Mouse (Mus musculus): ENCODE results near the gene Tsr2. TPM values are rescaled to one million over a fixed set of nuclear protein-coding genes. Genes with fewer than 3 reads are reported as not detected.

Gene Tsr2
- polyA plus RNA-seq (2014; fragmentation: Nextera tagmentation; extraction: Ambion mirVana) = 45.7 and 45.8 TPM in 2 replicates

DNA sequence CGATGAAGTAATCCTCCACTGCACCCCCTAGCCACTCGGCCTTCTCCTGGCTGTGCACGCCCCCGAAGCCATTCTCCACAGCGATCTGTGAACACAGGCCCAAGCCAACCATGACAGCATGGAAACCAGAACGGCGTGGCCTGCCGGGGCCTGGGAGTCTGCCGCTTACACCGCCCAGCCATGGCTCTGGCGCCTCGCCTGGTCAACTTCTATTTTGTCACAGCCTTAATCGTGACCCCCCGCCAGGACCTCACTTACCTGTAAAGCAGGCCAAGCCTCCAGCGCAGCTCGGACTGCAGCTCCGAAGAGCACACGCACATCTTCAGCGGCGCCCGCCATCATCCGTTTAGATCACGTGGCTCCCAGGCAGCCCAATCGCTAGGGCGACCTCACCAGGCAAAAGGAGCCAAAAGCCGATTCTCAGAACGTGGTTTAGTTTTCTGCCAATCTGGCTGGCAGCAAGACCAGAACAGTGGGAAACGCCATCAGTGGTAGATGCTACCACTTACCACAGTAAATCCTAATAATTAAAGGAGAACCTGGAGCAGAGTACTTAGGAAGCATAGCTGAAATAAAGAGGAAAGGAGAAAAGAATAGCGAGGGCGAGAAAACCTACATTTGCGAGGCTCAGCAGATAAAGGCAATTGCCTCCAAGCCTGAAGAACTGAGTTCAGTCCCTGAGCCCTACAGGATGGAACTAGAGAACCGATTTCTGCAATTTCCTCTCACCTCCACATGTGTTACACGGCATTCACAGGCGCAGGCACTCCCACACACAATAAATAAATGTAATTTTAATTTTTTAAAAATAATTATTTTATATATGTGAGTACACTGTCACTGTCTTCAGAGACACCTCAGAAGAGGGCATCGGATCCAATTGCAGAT lies at the start of gene Tsr2:
Gene Tsr2 (minus strand): TSS at position 373 of the 888 bp plus-strand sequence.
- Histone ChIP-seq H3K9me3 (ENCODE audit: control insufficient read depth, low read length) (no peaks in the 10 kb centered on the region), H3K9ac (ENCODE audit: low read length) (peak within 1 kb of the TSS; percentile 56), H3K4me3 (ENCODE audit: low read depth, low read length) (peak within 1 kb of the TSS; percentile 37), H3K36me3 (ENCODE audit: control insufficient read depth, insufficient read depth, low read length) (no peaks in the 10 kb centered on the region), H3K4me2 (peak within 1 kb of the TSS; percentile 50), H3K4me1 (ENCODE audit: control insufficient read depth, insufficient read depth, low read length) (no peaks in the 10 kb centered on the region), H3K27ac (ENCODE audit: low read depth, low read length) (no peak within 1 kb of the TSS), H3K27me3 (ENCODE audit: control insufficient read depth, insufficient read depth, low read length) (no peaks in the 10 kb centered on the region)
- peak; percentile 95 for ATAC-seq (ENCODE audit: low FRiP score)
- peak; percentile 91 for DNase-seq (ENCODE audit: low spot score, missing footprints)
- 30% methylated on average over 35 of the region's 35 CpGs for WGBS

DNA sequence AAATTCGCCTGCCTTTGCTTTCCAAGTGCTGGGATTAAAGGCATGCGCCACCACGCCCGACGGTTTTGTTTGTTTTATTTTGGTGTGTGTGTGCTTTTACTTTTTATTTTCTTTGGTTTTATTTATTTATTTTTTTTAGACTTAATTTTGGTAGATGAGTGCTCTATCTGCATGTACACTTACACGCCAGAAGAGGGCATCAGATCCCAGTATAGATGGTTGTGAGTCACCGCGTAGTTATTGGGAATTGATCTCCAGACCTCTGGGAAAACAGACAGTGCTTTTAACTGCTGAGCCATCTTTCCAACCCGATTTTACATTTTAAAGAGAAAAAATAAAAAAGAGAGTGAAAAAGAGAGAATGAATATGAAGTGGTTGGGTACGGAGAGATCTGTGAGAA lies 36.4 kb upstream of the Tsr2 start:
- 29% methylated on average over 10 of the region's 10 CpGs for WGBS
- Histone ChIP-seq H3K4me3 (ENCODE audit: low read depth, low read length) (no peak overlapping the region), H3K4me1 (ENCODE audit: control insufficient read depth, insufficient read depth, low read length) (no peaks in the 10 kb centered on the region), H3K9me3 (ENCODE audit: control insufficient read depth, low read length) (no peaks in the 10 kb centered on the region), H3K9ac (ENCODE audit: low read length) (no peak overlapping the region), H3K27ac (ENCODE audit: low read depth, low read length) (no peak overlapping the region), H3K36me3 (ENCODE audit: control insufficient read depth, insufficient read depth, low read length) (no peaks in the 10 kb centered on the region), H3K27me3 (ENCODE audit: control insufficient read depth, insufficient read depth, low read length) (no peaks in the 10 kb centered on the region), H3K4me2 (no peak overlapping the region)
- no peak for ATAC-seq (ENCODE audit: low FRiP score)
- no peak for DNase-seq (ENCODE audit: low spot score, missing footprints)

DNA sequence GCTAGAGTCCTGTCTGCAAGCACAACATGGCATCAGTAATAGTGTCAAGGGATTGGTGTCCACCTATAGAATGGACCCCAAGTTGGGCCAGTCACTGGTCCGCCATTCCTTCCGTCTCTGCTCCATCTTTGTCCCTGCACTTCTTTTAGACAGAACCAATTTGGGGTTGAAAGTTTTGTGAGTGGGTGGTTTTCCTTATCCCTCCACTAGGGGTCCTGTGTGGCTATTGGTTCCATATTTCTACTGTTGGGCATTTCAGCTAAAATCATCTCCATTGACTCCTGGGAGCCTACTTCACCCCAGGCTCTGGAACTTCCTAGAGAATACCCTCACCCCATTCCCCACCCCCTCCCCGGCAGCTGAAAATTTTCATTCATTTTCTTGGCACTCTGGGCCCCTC lies 34.1 kb upstream of the Tsr2 start:
- no peak for DNase-seq (ENCODE audit: low spot score, missing footprints)
- no peaks in the 10 kb centered on the region for H3K36me3 ChIP-seq (ENCODE audit: control insufficient read depth, insufficient read depth, low read length)
- no peak overlapping the region for H3K4me2 ChIP-seq
- WGBS = 77% methylated on average over 3 of the region's 3 CpGs
- ATAC-seq (ENCODE audit: low FRiP score) = no peak
- no peak overlapping the region for H3K9ac ChIP-seq (ENCODE audit: low read length)
- no peak overlapping the region for H3K4me3 ChIP-seq (ENCODE audit: low read depth, low read length)
- no peaks in the 10 kb centered on the region for H3K9me3 ChIP-seq (ENCODE audit: control insufficient read depth, low read length)
- no peaks in the 10 kb centered on the region for H3K27me3 ChIP-seq (ENCODE audit: control insufficient read depth, insufficient read depth, low read length)
- H3K27ac ChIP-seq (ENCODE audit: low read depth, low read length) = no peak overlapping the region
- H3K4me1 ChIP-seq (ENCODE audit: control insufficient read depth, insufficient read depth, low read length) = no peaks in the 10 kb centered on the region

DNA sequence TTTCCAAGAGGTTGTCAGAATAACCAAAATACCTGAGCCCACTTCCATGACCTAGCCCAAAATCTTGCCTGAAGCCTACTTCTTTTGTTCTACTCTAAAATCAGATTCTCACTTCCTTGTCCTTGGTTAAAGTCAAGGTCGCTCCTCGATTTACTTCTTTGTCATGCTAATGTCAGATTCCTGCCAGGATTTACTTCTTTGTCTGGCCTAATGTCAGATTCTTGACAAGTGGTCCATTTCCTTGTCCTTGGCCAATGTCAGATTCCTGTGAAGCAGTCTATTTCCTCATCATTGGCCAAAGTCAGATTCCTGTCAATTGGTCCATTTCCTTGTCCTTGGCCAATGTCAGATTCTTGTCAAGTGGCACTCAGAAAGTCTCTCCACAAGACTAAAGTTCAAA lies 27.6 kb upstream of the Tsr2 start:
- H3K27me3 ChIP-seq (ENCODE audit: control insufficient read depth, insufficient read depth, low read length) = no peaks in the 10 kb centered on the region
- H3K9ac ChIP-seq (ENCODE audit: low read length) = no peak overlapping the region
- H3K9me3 ChIP-seq (ENCODE audit: control insufficient read depth, low read length) = no peaks in the 10 kb centered on the region
- ATAC-seq (ENCODE audit: low FRiP score) = no peak
- H3K4me1 ChIP-seq (ENCODE audit: control insufficient read depth, insufficient read depth, low read length) = no peaks in the 10 kb centered on the region
- H3K27ac ChIP-seq (ENCODE audit: low read depth, low read length) = no peak overlapping the region
- no peak overlapping the region for H3K4me3 ChIP-seq (ENCODE audit: low read depth, low read length)
- no peak for DNase-seq (ENCODE audit: low spot score, missing footprints)
- H3K36me3 ChIP-seq (ENCODE audit: control insufficient read depth, insufficient read depth, low read length) = no peaks in the 10 kb centered on the region
- whole genome bisulfite sequencing = 51% methylated on average over 2 of the region's 2 CpGs
- H3K4me2 ChIP-seq = no peak overlapping the region

DNA sequence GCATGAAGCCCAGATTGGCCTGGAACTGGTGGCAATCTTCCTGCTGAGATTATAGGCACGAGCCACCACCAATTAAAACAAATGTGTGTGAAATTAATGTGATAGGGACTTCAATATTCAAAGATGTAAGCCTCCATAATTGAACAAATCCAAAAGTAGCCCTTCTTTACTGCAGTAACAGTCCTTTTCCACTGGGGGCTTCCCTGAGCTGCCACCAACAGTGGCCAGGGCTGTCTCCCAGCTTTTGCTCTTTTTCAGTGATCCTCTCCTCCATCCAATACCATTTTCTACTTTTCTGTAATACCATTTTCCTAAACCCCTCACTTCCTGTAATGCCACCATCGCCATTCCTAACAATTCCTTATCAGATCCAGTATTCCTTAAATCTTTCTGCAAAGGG lies 21.1 kb upstream of the Tsr2 start:
- Histone ChIP-seq H3K9ac (ENCODE audit: low read length) (no peak overlapping the region), H3K4me2 (no peak overlapping the region), H3K4me3 (ENCODE audit: low read depth, low read length) (no peak overlapping the region), H3K36me3 (ENCODE audit: control insufficient read depth, insufficient read depth, low read length) (no peaks in the 10 kb centered on the region), H3K4me1 (ENCODE audit: control insufficient read depth, insufficient read depth, low read length) (no peaks in the 10 kb centered on the region), H3K27ac (ENCODE audit: low read depth, low read length) (no peak overlapping the region), H3K9me3 (ENCODE audit: control insufficient read depth, low read length) (no peaks in the 10 kb centered on the region), H3K27me3 (ENCODE audit: control insufficient read depth, insufficient read depth, low read length) (no peaks in the 10 kb centered on the region)
- DNase-seq (ENCODE audit: low spot score, missing footprints) (no peak), ATAC-seq (ENCODE audit: low FRiP score) (0 out of 2 replicates have a peak, but pooled peaks have one; percentile 30)
- WGBS = 10% methylated on average over 2 of the region's 2 CpGs

DNA sequence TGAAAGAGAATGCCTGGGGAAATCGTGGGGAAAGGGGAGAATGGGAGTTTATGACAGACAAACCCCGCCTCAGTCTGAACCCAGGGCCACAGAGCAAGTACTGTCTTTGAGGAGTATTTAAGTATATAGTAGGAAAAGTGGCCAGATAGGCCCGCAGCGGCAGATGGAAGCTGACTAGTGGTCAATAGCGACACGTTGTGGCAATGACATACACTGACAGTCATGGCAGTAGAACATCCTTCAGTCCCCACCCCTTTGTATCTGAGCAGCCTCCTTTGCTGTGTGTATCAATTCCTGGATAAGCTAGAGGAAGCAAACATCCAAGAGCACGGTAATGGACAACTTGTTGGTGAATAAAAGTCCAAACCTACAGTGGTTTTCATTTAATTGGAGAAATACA lies 20.5 kb upstream of the Tsr2 start:
- ATAC-seq (ENCODE audit: low FRiP score) (peak; percentile 61; the same call in 1 of the 2 replicates), DNase-seq (ENCODE audit: low spot score, missing footprints) (peak; percentile 83)
- Histone ChIP-seq H3K4me2 (no peak overlapping the region), H3K4me1 (ENCODE audit: control insufficient read depth, insufficient read depth, low read length) (no peaks in the 10 kb centered on the region), H3K9me3 (ENCODE audit: control insufficient read depth, low read length) (no peaks in the 10 kb centered on the region), H3K27ac (ENCODE audit: low read depth, low read length) (no peak overlapping the region), H3K4me3 (ENCODE audit: low read depth, low read length) (no peak overlapping the region), H3K36me3 (ENCODE audit: control insufficient read depth, insufficient read depth, low read length) (no peaks in the 10 kb centered on the region), H3K9ac (ENCODE audit: low read length) (no peak overlapping the region), H3K27me3 (ENCODE audit: control insufficient read depth, insufficient read depth, low read length) (no peaks in the 10 kb centered on the region)
- WGBS = 16% methylated on average over 7 of the region's 7 CpGs

DNA sequence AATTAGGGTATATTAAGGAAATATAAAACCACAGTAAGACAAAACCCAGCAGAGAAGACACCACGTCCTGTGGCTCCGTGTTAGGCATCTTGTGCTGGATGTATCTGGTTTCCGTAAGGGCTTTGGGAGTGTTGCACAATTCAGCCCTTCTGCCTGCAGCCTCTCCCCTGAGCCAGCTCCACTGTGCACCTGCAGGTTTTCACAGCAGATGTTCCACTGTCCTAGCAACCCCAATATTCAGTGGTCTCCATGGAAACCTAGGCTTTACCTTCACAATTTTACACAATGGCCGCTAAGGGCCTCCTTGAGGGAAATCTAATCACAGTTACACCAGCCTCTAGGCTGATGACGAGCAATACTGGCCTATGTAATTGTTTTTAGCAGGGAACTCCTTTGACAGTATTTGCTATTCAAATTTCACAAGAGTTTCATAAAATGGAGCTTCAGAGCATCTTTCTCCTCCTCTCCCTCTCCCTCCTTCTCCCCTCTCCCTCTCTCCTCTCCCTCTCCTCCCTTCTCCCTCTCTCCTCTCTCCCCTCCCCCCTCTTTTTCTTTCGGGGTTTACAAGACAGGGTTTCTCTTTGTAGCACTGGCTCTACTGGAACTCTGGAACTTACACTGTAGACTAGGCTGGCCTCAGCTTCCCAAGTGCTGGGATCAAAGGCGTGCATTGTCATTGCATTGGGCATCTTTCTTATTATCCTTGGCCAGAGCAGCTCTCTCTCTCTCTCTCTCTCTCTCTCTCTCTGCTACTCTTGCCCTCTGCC lies 11.1 kb upstream of the Tsr2 start:
- Histone ChIP-seq H3K4me2 (no peak overlapping the region), H3K9me3 (ENCODE audit: control insufficient read depth, low read length) (no peaks in the 10 kb centered on the region), H3K9ac (ENCODE audit: low read length) (no peak overlapping the region), H3K27ac (ENCODE audit: low read depth, low read length) (no peak overlapping the region), H3K27me3 (ENCODE audit: control insufficient read depth, insufficient read depth, low read length) (no peaks in the 10 kb centered on the region), H3K4me3 (ENCODE audit: low read depth, low read length) (no peak overlapping the region), H3K36me3 (ENCODE audit: control insufficient read depth, insufficient read depth, low read length) (no peaks in the 10 kb centered on the region), H3K4me1 (ENCODE audit: control insufficient read depth, insufficient read depth, low read length) (no peaks in the 10 kb centered on the region)
- WGBS = 66% methylated on average over 7 of the region's 7 CpGs
- ATAC-seq (ENCODE audit: low FRiP score) (no peak; the same call in 1 of the 2 replicates), DNase-seq (ENCODE audit: low spot score, missing footprints) (no peak)

DNA sequence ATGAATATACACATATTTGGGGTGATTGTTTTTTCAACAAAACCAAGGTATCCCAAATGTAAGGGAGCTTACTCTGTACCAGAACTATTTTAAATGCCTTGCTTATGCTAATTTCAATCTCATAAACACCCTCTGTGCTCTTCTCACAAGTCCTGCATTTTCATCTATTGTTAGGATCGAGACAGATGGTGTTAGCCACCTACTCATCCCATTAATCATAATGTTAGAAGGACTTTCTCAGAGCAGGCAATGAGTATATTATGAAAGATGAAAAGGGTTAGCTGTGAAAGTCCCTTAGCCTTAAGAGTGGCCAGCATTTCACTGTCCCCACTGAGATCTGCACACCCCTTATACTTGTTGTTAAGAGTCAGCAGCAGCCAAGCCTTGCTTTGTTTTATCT lies 8.9 kb downstream of the Tsr2 start:
- Histone ChIP-seq H3K9ac (ENCODE audit: low read length) (no peak overlapping the region), H3K4me3 (ENCODE audit: low read depth, low read length) (no peak overlapping the region), H3K27me3 (ENCODE audit: control insufficient read depth, insufficient read depth, low read length) (no peaks in the 10 kb centered on the region; the same call in 1 of the 2 replicates), H3K9me3 (ENCODE audit: control insufficient read depth, low read length) (no peaks in the 10 kb centered on the region), H3K4me2 (no peak overlapping the region), H3K36me3 (ENCODE audit: control insufficient read depth, insufficient read depth, low read length) (peaks cover 2% of the 10 kb centered on the region; the same call in 1 of the 2 replicates), H3K4me1 (ENCODE audit: control insufficient read depth, insufficient read depth, low read length) (no peaks in the 10 kb centered on the region), H3K27ac (ENCODE audit: low read depth, low read length) (no peak overlapping the region)
- no peak for ATAC-seq (ENCODE audit: low FRiP score)
- 78% methylated on average over 1 of the region's 1 CpGs for WGBS
- no peak for DNase-seq (ENCODE audit: low spot score, missing footprints)

DNA sequence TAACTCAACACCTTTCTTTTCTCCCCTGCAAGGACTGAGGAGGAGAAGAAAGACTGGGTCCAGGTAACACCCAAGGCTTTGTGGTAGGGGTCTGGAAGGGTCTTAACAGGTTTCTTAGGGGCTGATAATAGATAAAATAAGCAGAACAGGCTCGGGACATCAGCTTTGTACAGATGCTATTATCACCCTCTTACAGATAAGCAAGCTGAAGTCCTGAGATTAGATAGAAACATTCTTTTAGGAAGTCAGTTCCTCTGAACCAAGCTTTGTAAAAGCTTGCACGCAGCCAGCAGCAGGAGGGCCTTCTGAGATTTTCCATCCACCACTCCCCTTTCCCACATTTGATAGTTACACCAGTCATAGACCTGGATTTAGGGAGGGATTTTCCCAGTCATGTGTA lies 10.7 kb downstream of the Tsr2 start:
- no peak for DNase-seq (ENCODE audit: low spot score, missing footprints)
- no peaks in the 10 kb centered on the region for H3K4me1 ChIP-seq (ENCODE audit: control insufficient read depth, insufficient read depth, low read length)

More for the DNA sequence above, 10.7 kb downstream of the Tsr2 start:
- no peaks in the 10 kb centered on the region for H3K36me3 ChIP-seq (ENCODE audit: control insufficient read depth, insufficient read depth, low read length)
- no peaks in the 10 kb centered on the region for H3K9me3 ChIP-seq (ENCODE audit: control insufficient read depth, low read length)
- H3K4me3 ChIP-seq (ENCODE audit: low read depth, low read length) = no peak overlapping the region
- ATAC-seq (ENCODE audit: low FRiP score) = no peak
- H3K4me2 ChIP-seq = no peak overlapping the region
- no peak overlapping the region for H3K27ac ChIP-seq (ENCODE audit: low read depth, low read length)
- H3K9ac ChIP-seq (ENCODE audit: low read length) = no peak overlapping the region
- no peaks in the 10 kb centered on the region; the same call in 1 of the 2 replicates for H3K27me3 ChIP-seq (ENCODE audit: control insufficient read depth, insufficient read depth, low read length)
- whole genome bisulfite sequencing = 87% methylated on average over 2 of the region's 2 CpGs

All from midbrain, embryonic 11.5 days (tissue).